Mouse (Mus musculus): ENCODE data around the gene 9430097D07Rik.

DNA sequence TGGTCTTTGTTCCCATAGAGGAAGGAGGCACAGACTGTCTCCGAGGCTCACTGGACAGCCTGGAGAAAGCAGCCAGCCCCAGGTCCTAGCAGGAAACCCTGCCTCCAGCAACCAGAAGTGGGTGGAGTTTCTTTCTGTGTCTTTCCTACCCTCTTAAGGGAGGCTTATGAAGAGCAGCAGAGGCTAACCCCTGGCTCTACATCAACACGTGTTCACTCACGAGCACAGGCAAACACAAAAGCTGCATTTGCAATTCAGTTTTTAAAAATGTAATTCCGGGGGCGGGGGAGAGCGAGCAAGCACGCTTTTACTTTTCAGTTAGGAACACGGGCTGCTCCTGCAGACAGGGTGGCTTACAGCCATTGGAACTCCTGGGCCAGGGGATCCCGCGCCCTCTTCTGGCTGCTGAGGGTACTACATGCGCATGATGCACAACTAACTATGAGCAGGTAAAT is 27.1 kb upstream of the 9430097D07Rik start:
- no peak for TF ChIP-seq TCF12 (IDR thresholded peaks at IDR 0.05; ENCODE audit: insufficient read depth, poor library complexity, severe bottlenecking)
- no peak for TF ChIP-seq REST (IDR thresholded peaks at IDR 0.05; ENCODE audit: insufficient read depth, insufficient read length)

Measured in myocyte (in vitro differentiated cells).